Mouse (Mus musculus) small intestine, adult 2 months (tissue): ENCODE results near the gene Tns1.

ENCODE experiments used
- CTCF ChIP-seq: fragments of 200-500 bp; IDR thresholded peaks from 2 replicates; pipeline ENCODE4 v1.5.1; 2012; ENCODE audit warnings: low read depth, mild to moderate bottlenecking, control low read depth, inconsistent platforms, low read length, moderate library complexity, mixed read lengths; ENCODE audit not compliant: insufficient replicate concordance, insufficient read length; ENCODE audit errors: extremely low read depth
- POLR2A ChIP-seq: fragments of 200-500 bp; IDR thresholded peaks from 2 replicates; pipeline ENCODE4 v1.6.1; 2012; ENCODE audit warnings: low read depth, mild to moderate bottlenecking, control low read depth, inconsistent platforms, low read length, moderate library complexity

DNA sequence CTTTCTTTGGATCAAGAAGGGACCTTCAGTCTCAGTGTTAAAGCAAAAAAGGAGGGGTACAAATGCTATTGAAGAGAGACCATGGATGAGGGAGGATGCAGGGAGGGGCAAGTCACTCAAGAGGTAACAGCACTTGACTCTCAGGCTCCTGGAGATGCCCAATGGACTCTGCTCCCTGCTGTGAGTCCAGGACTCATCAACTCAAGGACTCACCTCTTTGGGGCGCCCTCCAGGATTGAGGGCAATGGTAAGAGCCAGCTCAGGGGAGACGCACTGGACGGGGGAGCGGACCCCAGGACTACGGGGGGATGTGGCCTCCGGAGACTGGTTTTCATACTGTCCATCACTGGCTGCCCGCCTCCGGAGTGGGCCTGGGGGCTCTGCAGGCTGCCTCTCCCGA, 182.6 kb downstream of the Tns1 start:
- TF ChIP-seq POLR2A (no peak), CTCF (no peak)
